Mouse (Mus musculus): ENCODE measurements at regions not wholly inside any gene's neighbourhood (a gene's known extent, or its start where the extent isn't known, plus 50 kb on each side); places are given as distances from the start of the nearest gene placed in this dataset.

DNA sequence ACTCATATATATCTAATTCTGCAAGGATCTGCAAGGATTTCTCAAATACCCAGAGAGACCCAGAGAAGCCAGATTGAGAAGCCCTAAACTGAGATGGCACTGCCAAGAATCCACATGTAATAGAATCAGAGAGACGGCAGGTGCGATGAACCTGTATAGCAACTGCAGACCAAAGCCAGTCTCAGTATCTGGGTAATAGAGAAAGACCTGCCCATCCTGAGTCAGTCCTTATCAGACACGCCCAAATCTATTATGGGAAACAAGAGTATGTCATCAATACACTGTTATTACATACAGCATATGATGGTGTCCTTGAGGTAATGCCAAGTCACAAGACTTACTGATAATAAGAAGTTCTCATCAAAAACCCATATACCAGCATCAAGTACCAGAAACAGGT is 52.8 kb upstream of the Klf3 start:
- no peak for ATAC-seq (replicated peaks; ENCODE audit: low read depth, poor library complexity, severe bottlenecking)

DNA sequence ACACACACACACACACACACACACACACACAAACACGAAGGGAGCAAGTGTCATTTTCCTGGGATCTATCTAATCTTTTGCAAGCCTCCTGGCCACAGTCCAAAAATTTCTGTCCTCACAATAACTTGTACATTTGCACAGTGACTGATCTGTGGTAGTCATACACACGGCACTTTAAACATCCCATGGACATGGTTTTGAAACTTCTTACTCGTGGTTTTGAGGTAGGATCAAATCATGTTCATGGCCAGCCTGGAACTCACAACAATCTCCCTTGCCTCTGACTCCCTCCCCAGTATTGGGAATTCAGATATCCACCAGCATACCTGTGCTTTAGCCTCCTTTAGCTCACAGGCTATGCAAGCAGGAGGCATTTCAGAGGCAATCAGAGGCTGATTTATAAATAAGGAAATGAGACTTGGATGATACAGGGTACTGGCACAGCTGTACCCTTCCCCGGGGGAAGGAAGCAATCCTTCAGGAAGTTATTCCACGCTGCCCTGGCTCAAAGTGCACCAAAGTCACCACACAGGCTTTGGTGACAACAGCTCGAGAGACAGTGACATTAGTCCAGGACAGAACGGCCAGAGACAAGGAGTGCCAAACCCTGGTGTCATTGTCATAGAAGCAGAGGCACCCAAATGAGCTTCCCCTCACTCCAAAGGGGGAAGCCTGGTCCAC is 52.1 kb upstream of the Klf3 start:
- ATAC-seq (replicated peaks; ENCODE audit: low read depth, poor library complexity, severe bottlenecking) = 0 out of 2 replicates have a peak, but pooled peaks have one; percentile 29

DNA sequence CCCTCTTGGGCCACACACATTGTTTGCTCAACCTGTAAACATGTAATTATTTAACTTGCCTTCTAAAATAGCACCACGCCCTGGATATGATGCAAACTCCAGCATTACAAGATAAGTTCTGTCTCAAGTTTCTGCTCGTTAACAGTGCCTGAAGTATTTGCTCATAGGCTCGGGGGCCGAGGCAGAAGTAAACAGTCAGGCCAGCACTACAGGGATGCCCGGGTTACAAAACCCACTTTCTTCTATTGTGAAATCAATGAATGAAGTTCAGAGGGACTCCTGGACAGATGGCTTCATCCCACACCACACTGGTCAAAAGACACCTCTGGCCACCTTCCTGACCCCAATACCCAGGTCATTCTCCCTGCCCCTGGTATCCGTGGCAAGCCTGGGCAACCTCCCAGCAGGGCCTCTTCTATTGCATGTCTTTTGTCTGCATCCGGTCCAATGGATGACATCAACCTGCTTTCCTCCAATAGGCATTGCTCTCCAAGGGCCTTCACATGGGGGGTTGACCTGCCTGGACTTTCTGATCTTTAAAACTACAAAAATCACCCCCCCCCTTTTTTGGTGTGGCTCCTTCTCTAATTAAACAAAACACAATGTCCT is 49.9 kb upstream of the Klf3 start:
- no peak for ATAC-seq (replicated peaks; ENCODE audit: low read depth, poor library complexity, severe bottlenecking)
